Mouse (Mus musculus) heart, embryonic 10.5 days (tissue): ENCODE measurements around the gene Tle6. TPM values are rescaled to one million over a fixed set of nuclear protein-coding genes. Genes with fewer than 3 reads are reported as not detected.
A peak's percentile ranks its signal among the peaks of the same experiment; 100 is the strongest.

Experiments
- DNase-seq: peaks from one replicate; pipeline ENCODE4 v3.0.0-alpha.2; 2017; ENCODE audit warnings: low spot score
- H3K27ac ChIP-seq: fragments of 300-500 bp; sonication (generic); 2 replicates; pipeline ENCODE4 v1.5.1; 2016; ENCODE audit warnings: mild to moderate bottlenecking
- H3K27me3 ChIP-seq: fragments of 300-500 bp; sonication (generic); 2 replicates; pipeline ENCODE4 v1.6.1; 2016; ENCODE audit warnings: mild to moderate bottlenecking; ENCODE audit not compliant: poor library complexity, insufficient read depth, severe bottlenecking
- H3K36me3 ChIP-seq: fragments of 300-500 bp; sonication (generic); 2 replicates; pipeline ENCODE4 v1.6.1; 2016; ENCODE audit warnings: mild to moderate bottlenecking, moderate library complexity
- H3K4me1 ChIP-seq: fragments of 300-500 bp; sonication (generic); 2 replicates; pipeline ENCODE4 v1.6.1; 2016; ENCODE audit warnings: mild to moderate bottlenecking
- H3K4me3 ChIP-seq: fragments of 300-500 bp; sonication (generic); 2 replicates; pipeline ENCODE4 v1.5.1; 2016; ENCODE audit warnings: mild to moderate bottlenecking, moderate library complexity
- H3K9me3 ChIP-seq: fragments of 300-500 bp; sonication (generic); 2 replicates; pipeline ENCODE4 v1.6.1; 2016; ENCODE audit warnings: mild to moderate bottlenecking, moderate library complexity
- WGBS: fragments of 180-500 bp; shearing (Covaris S2); methylation state at CpG from one replicate; pipeline ENCODE4 v1.1.7; 2016; 5-methylcytosine and 5-hydroxymethylcytosine counted together
- polyA plus RNA-seq: library from polyadenylated mRNA; unstranded; fragments of >200 nt; fragmentation: Nextera tagmentation; extraction: Ambion mirVana; gene quantifications from 2 replicates; pipeline ENCODE4 v1.2.1, GENCODE M21; 2016

Tle6 gene
- polyA plus RNA-seq, 1 experiment from 2014 or later: 29.0 TPM

- Histone ChIP-seq H3K27ac (peak within 1 kb of the TSS; percentile 85), H3K36me3 (peaks cover 13% of the 10 kb centered on the region; the same call in 1 of the 2 replicates), H3K9me3 (no peaks in the 10 kb centered on the region), H3K27me3 (peaks cover 60% of the 10 kb centered on the region), H3K4me3 (peak within 1 kb of the TSS; percentile 72), H3K4me1 (peaks cover 66% of the 10 kb centered on the region)
- 18% methylated on average over 10 of the region's 10 CpGs for WGBS
- DNase-seq: no peak
Measured at GRCm38 (mm10) chr10:81574081-81575056, 26.5 kb downstream of the Tle6 start, which contains the start of gene Tle2. TSS of gene Tle2 (plus strand) at chr10:81574561.

DNA sequence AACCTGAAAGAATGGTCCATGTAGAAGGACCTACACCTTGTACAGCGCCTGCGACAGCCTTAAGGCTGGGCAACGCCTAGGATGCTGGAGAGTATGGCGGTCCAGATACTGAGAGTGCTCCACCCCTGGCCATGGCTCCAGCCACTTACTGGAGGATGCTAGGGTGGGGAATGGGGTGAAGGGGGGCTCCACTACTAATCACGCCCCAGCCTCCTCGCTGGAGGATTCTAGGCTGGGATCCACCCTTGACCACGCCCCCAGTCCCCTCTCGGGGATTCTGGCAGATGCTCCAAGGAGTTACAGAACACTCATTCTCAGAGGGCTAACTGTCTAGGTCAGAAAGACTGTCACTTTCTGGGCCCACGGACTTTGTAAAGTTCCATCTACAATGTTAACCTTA, 27.9 kb downstream of the Tle6 start:
- Histone ChIP-seq H3K4me3 (peak overlapping the region; percentile 22; the same call in 1 of the 2 replicates), H3K27ac (0 out of 2 replicates have a peak overlapping the region, but pooled peaks have one; percentile 43), H3K36me3 (peaks cover 12% of the 10 kb centered on the region; the same call in 1 of the 2 replicates), H3K9me3 (no peaks in the 10 kb centered on the region), H3K4me1 (peaks cover 80% of the 10 kb centered on the region), H3K27me3 (peaks cover 54% of the 10 kb centered on the region)
- no peak for DNase-seq
- WGBS: 15% methylated on average over 9 of the region's 9 CpGs

- DNase-seq: no peak
- WGBS: 5% methylated on average over 9 of the region's 9 CpGs
- Histone ChIP-seq H3K27me3 (peaks cover 56% of the 10 kb centered on the region), H3K36me3 (peaks cover 5% of the 10 kb centered on the region), H3K27ac (peak overlapping the region; percentile 90), H3K9me3 (no peaks in the 10 kb centered on the region), H3K4me3 (peak overlapping the region; percentile 62), H3K4me1 (peaks cover 83% of the 10 kb centered on the region)
Measured at GRCm38 (mm10) chr10:81572133-81572671, 28.7 kb downstream of the Tle6 start.

- peak; percentile 99 for DNase-seq
- Histone ChIP-seq H3K36me3 (peaks cover 6% of the 10 kb centered on the region; the same call in 1 of the 2 replicates), H3K9me3 (no peaks in the 10 kb centered on the region), H3K4me1 (peaks cover 79% of the 10 kb centered on the region), H3K27me3 (peaks cover 54% of the 10 kb centered on the region), H3K27ac (peak overlapping the region; percentile 90), H3K4me3 (peak overlapping the region; percentile 62)
- WGBS: 1% methylated on average over 18 of the region's 18 CpGs
Measured at GRCm38 (mm10) chr10:81571501-81571876, 29.4 kb downstream of the Tle6 start.

- H3K9me3 ChIP-seq: no peaks in the 10 kb centered on the region
- H3K4me3 ChIP-seq: peak overlapping the region; percentile 62
- WGBS: under 1% methylated on average over 34 of the region's 34 CpGs
- peak overlapping the region; percentile 90 for H3K27ac ChIP-seq
- peaks cover 12% of the 10 kb centered on the region for H3K36me3 ChIP-seq
- peak; percentile 95 for DNase-seq
- H3K4me1 ChIP-seq: peaks cover 75% of the 10 kb centered on the region
- H3K27me3 ChIP-seq: peaks cover 54% of the 10 kb centered on the region
Measured at GRCm38 (mm10) chr10:81570831-81571500, 29.9 kb downstream of the Tle6 start.

DNA sequence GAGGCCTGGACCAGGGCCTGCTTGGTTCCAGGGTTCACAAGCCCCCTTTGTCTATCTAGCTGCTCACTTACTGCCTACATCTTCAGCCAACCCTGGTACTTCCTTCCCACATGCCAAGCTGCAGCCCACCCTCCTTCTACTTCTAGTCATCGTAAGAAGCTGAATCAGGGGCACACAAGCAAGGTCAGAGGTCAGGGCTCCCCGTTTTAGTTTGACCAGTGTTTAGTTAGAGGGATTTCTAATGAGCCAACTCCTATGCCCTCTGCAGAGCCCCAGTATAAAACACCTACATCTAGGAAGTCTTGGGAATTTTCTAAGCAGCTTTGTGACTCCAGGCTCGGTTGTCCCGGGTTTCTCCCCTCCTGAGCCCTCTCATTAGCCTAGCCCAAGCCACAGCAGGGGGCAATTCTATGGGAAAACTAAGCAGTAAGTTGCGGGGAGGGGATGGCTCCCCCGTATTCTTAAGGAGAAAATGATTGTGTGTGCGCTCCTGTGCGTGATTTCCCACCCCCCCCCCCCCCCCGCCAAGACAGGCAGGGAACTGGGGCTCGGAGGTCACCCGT, 30.6 kb downstream of the Tle6 start:
- no peaks in the 10 kb centered on the region for H3K9me3 ChIP-seq
- peaks cover 18% of the 10 kb centered on the region for H3K36me3 ChIP-seq
- 4% methylated on average over 9 of the region's 11 CpGs for WGBS
- peaks cover 53% of the 10 kb centered on the region for H3K27me3 ChIP-seq
- DNase-seq: no peak
- H3K27ac ChIP-seq: peak overlapping the region; percentile 90
- H3K4me3 ChIP-seq: peak overlapping the region; percentile 62
- peaks cover 74% of the 10 kb centered on the region for H3K4me1 ChIP-seq

- no peak for DNase-seq
- WGBS: 52% methylated on average over 9 of the region's 9 CpGs
- H3K27ac ChIP-seq: peak overlapping the region; percentile 90
- no peaks in the 10 kb centered on the region for H3K9me3 ChIP-seq
- H3K27me3 ChIP-seq: peaks cover 54% of the 10 kb centered on the region
- H3K36me3 ChIP-seq: peaks cover 25% of the 10 kb centered on the region
- no peak overlapping the region for H3K4me3 ChIP-seq
- peaks cover 76% of the 10 kb centered on the region for H3K4me1 ChIP-seq
Measured at GRCm38 (mm10) chr10:81569507-81570237, 31.2 kb downstream of the Tle6 start.

DNA sequence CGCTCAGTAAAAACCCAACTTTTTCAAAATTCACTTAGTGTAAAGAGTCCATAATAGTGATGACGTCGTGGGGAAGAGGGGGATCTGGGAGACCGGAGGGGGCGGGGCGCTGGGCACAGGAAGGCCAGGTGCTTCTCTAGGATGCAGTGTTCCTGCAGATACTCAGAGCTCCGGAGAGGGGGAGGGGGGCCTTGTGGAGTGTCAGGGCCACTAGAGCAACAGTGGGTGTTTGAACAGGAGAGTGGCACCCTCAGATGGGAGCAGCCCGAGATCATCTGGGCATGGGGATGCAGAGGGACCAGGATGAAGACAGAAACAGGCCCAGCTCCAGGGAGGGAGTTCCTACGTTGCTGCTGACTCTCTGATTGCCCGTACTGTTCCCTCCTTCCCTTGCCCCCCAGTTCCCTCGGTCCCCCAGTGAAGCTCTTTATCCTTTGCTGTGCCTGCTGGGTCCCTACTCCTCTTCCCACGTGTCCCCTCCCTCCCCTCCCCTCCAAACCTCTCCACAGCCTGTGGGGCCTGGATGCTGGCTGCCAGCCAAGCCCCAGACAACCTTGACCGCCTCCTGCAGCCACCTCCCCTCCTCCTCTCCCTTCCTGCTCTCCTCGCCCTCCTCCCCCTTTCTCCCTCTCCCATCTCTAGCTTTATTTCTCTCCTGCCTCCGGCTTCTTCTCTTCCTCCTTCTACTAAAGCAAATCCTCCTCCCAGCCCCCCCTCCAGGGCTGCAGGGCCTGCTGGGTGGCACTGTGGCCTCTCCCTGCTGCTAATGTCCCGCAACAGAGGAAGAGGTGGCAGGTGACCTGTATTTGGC, 32.3 kb downstream of the Tle6 start:
- H3K9me3 ChIP-seq: no peaks in the 10 kb centered on the region

GRCm38 (mm10) chr10:81565257-81566228, 35.3 kb downstream of the Tle6 start:
- no peak for DNase-seq
- Histone ChIP-seq H3K27me3 (peaks cover 30% of the 10 kb centered on the region), H3K4me3 (no peak overlapping the region), H3K4me1 (peaks cover 83% of the 10 kb centered on the region), H3K27ac (peak overlapping the region; percentile 32; the same call in 1 of the 2 replicates), H3K36me3 (peaks cover 62% of the 10 kb centered on the region), H3K9me3 (no peaks in the 10 kb centered on the region)
- 36% methylated on average over 20 of the region's 20 CpGs for WGBS

More for the DNA sequence above, 32.3 kb downstream of the Tle6 start:
- H3K4me3 ChIP-seq: peak overlapping the region; percentile 43
- 12% methylated on average over 16 of the region's 16 CpGs for WGBS
- DNase-seq: peak; percentile 90
- peaks cover 34% of the 10 kb centered on the region for H3K36me3 ChIP-seq
- peak overlapping the region; percentile 90 for H3K27ac ChIP-seq
- H3K4me1 ChIP-seq: peaks cover 76% of the 10 kb centered on the region
- peaks cover 47% of the 10 kb centered on the region for H3K27me3 ChIP-seq

DNA sequence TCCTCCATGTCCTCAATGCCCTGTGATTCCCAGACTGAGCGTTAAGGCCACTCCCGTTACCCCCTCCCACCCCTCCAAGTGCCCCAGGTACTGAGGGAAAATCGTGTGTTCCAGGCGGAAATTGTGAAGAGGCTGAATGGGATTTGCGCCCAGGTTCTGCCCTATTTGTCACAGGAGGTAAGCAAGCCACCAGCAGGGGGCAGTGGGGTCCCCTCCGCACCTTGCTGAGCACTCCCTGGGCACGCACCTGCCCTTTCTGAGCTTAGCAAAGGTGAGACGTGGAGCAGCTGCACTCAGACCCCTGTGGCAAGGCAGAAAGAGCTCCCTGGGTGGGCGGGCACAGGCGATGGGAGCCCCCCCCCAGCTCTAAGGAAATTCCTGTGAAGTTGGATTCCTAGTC, 36.1 kb downstream of the Tle6 start:
- Histone ChIP-seq H3K4me3 (no peak overlapping the region), H3K27ac (peak overlapping the region; percentile 86; the same call in 1 of the 2 replicates)

More for the DNA sequence above, 36.1 kb downstream of the Tle6 start:
- peaks cover 81% of the 10 kb centered on the region for H3K4me1 ChIP-seq
- no peaks in the 10 kb centered on the region for H3K9me3 ChIP-seq
- WGBS: 17% methylated on average over 10 of the region's 10 CpGs
- H3K36me3 ChIP-seq: peaks cover 62% of the 10 kb centered on the region
- DNase-seq: no peak
- peaks cover 30% of the 10 kb centered on the region for H3K27me3 ChIP-seq
